Mouse (Mus musculus) adrenal gland, adult 18-20 months (tissue): ENCODE measurements around the gene Lamp1. TPM values are rescaled to one million over a fixed set of nuclear protein-coding genes. Genes with fewer than 3 reads are reported as not detected.

Source experiments
- microRNA-seq, 2 experiments: library from miRNA; unstranded; fragments of <30 nt; microRNA quantifications; one replicate each; pipeline ENCODE4 v1.2.0; 2021; ENCODE audit warnings: borderline number of aligned reads in 2 of 2
- total RNA-seq, 2 experiments: library from RNA; stranded (reverse); gene quantifications; 1 replicate in 1 of 2; 2 replicates in 1 of 2; pipeline ENCODE4 v1.2.3; 2021

The Lamp1 gene
- total RNA-seq, 2 experiments from 2014 or later: 456 to 471 TPM

Small RNAs within 50 kb of the gene (microRNA-seq; reads per million reads assigned to microRNA genes)
- gene Mir1968: 21.3 to 26.3 reads per million in 2 experiments
- 0 to 0.47 reads per million in 2 experiments for gene Mir7065

Other genes with a start within 250 kb of the Lamp1 start
- gene F7, start 133.1 kb upstream of the Lamp1 start, total RNA-seq: 1 to 10 TPM in 1 of 2 experiments, under 1 TPM in 1; 0.48 to 1.2 TPM
- gene F10, start 121.9 kb upstream of the Lamp1 start, total RNA-seq: 1 to 10 TPM in 1 of 2 experiments, under 1 TPM in 1; 0.83 to 3.1 TPM
- gene Proz, start 98.2 kb upstream of the Lamp1 start, total RNA-seq: not detected
- gene Pcid2, start 53.7 kb upstream of the Lamp1 start, total RNA-seq: 10 to 100 TPM; 19.4 to 20.9 TPM
- 100 to 1,000 TPM in 1 of 2 experiments, 10 to 100 TPM in 1; 77.3 to 136 TPM for gene Cul4a, start 53.5 kb upstream of the Lamp1 start, total RNA-seq
- gene Grtp1, start 41.5 kb downstream of the Lamp1 start, total RNA-seq: 10 to 100 TPM in 1 of 2 experiments, 1 to 10 TPM in 1; 9.1 to 15.3 TPM
- gene Adprhl1, start 95.0 kb downstream of the Lamp1 start, total RNA-seq: 10 to 100 TPM in 1 of 2 experiments, 1 to 10 TPM in 1; 7.8 to 18.5 TPM
- gene Dcun1d2, start 129.0 kb downstream of the Lamp1 start, total RNA-seq: 10 to 100 TPM; 27.2 to 33.6 TPM
- gene Tmco3, start 129.0 kb downstream of the Lamp1 start, total RNA-seq: 10 to 100 TPM; 31.2 to 33.2 TPM
- 10 to 100 TPM; 49.1 to 58.3 TPM for gene Tfdp1, start 179.6 kb downstream of the Lamp1 start, total RNA-seq
- 1 to 10 TPM in 1 of 2 experiments, under 1 TPM in 1; 0.60 to 5.0 TPM for gene Atp4b, start 237.7 kb downstream of the Lamp1 start, total RNA-seq
- not detected for gene Grk1, start 245.9 kb downstream of the Lamp1 start, total RNA-seq